ENCODE assay signal across 8 mouse cellular contexts in genomic region chr1:136345454-136346372, GRCm38 (mm10). TPM values are rescaled to one million over a fixed set of nuclear protein-coding genes. Genes with fewer than 3 reads are reported as not detected.
DNase-seq lines count a peak whose midpoint lies in the region; ATAC-seq lines count a peak whose summit lies in the region.

Gene Camsap2 (minus strand): TSS chr1:136346104.

- peak within 1 kb of the TSS; percentile 86 for H3K9ac ChIP-seq in intestine, embryonic 15.5 days

- intact Hi-C loops in left cerebral cortex, postnatal 25 days (cut with DNase I), result loop anchor here (1.0 to 2.0 kb wide), 2 partner anchors 70 to 113 kb away; partner anchors contain the start of gene Ddx59

- 0 out of 2 replicates have a peak, but pooled peaks cover 13% of the 10 kb centered on the region for H3K27me3 ChIP-seq in intestine, embryonic 15.5 days (replicated peaks)

- H3K27ac ChIP-seq in intestine, embryonic 15.5 days, result peak within 1 kb of the TSS; percentile 93

- no peaks in the 10 kb centered on the region for H3K36me3 ChIP-seq in intestine, embryonic 15.5 days

- peak; percentile 97 for DNase-seq in adrenal gland, adult 2 months
- peak; percentile 96 for DNase-seq in embryo, embryonic 11 days
- DNase-seq in gastrocnemius, postnatal 25 days, result peak; percentile 93
- DNase-seq in left cerebral cortex, postnatal 25 days (ENCODE audit: low spot score in 2 of 2), result peak; percentile 97
- DNase-seq in mesoderm, embryonic 11.5 days (ENCODE audit: low read depth, low spot score), result peak; percentile 95
- DNase-seq in right cerebral cortex, postnatal 25 days, result peak; percentile 95
- peak; percentile 92 to 94 for DNase-seq in urinary bladder, postnatal 36 days (ENCODE audit: low spot score in 2 of 2)

- H3K4me2 ChIP-seq in intestine, embryonic 15.5 days (replicated peaks), result peak within 1 kb of the TSS; percentile 88

- peak; percentile 97 for ATAC-seq in intestine, embryonic 15.5 days

- H3K9me3 ChIP-seq in intestine, embryonic 15.5 days, result no peaks in the 10 kb centered on the region

- WGBS in intestine, embryonic 15.5 days, result under 1% methylated on average over 115 of the region's 121 CpGs

- H3K4me1 ChIP-seq in intestine, embryonic 15.5 days (replicated peaks), result peaks cover 10% of the 10 kb centered on the region; the same call in 1 of the 2 replicates

- peak within 1 kb of the TSS; percentile 70 for H3K4me3 ChIP-seq in intestine, embryonic 15.5 days (replicated peaks)

RNA-seq across cellular contexts. Expression of gene Camsap2, which starts in this region (rescaled TPM):
- 10 to 100 TPM; 38.2 to 45.5 TPM for total RNA-seq in adrenal gland, adult 2 months (2021)
- 12.0 and 15.2 TPM in 2 replicates for polyA plus RNA-seq in adrenal gland, adult 2 months (2012; rRNA removed)
- total RNA-seq in gastrocnemius, postnatal 25 days (2021), result 10 to 100 TPM; 10.9 to 11.5 TPM
- polyA plus RNA-seq in intestine, embryonic 15.5 days (2015; fragmentation: Nextera tagmentation; extraction: Ambion mirVana), result 6.0 and 6.9 TPM in 2 replicates
- 100 to 1,000 TPM; 135 to 137 TPM for total RNA-seq in left cerebral cortex, postnatal 25 days (2021)

Comparison
In these comparisons a context has a peak if more than half of its experiments do, and no peak if none do; other contexts are left out.
1. Peak in every context shown above with its lines: DNase-seq, ATAC-seq, H3K4me3 ChIP-seq and H3K27ac ChIP-seq.